Mouse (Mus musculus) heart, adult 2 months (tissue): ENCODE measurements around the gene Zgrf1.

ENCODE experiments used
- CTCF ChIP-seq: fragments of 200-600 bp; IDR thresholded peaks from 2 replicates; pipeline ENCODE4 v1.8.1; 2022; ENCODE audit warnings: antibody characterized with exemption, mild to moderate bottlenecking, moderate library complexity
- EP300 ChIP-seq: fragments of 200-500 bp; IDR thresholded peaks from 2 replicates; pipeline ENCODE4 v1.6.1; 2011; ENCODE audit warnings: low read depth, low read length, control low read depth; ENCODE audit not compliant: insufficient read depth

GRCm38 (mm10) chr3:127634101-127634983 lies 81.1 kb downstream of the Zgrf1 start:
- TF ChIP-seq CTCF (no peak; the same call in 1 of the 2 replicates), EP300 (no peak)
